Mouse (Mus musculus) midbrain, postnatal 0 days (tissue): ENCODE measurements at regions not wholly inside any gene's neighbourhood (a gene's known extent, or its start where the extent isn't known, plus 50 kb on each side); places are given as distances from the start of the nearest gene placed in this dataset.

Experiments used
- ATAC-seq: fragments of 200-750 bp; cut with Nextera tagmentation; 2 replicates; pipeline ENCODE4 v1.8.0; 2017; ENCODE audit warnings: moderate number of reproducible peaks, mild to moderate bottlenecking, moderate TSS enrichment, moderate library complexity; ENCODE audit not compliant: low FRiP score
- DNase-seq: peaks from one replicate; pipeline ENCODE4 v3.0.0-alpha.2; 2015; ENCODE audit warnings: low spot score
- H3K27ac ChIP-seq: fragments of 300-500 bp; sonication (generic); 2 replicates; pipeline ENCODE4 v1.5.1; 2014; ENCODE audit warnings: low read depth, mild to moderate bottlenecking, low read length, mixed read lengths
- H3K27me3 ChIP-seq: fragments of 300-500 bp; sonication (generic); 2 replicates; pipeline ENCODE4 v1.6.1; 2014; ENCODE audit warnings: low read length, control low read depth, mixed read lengths; ENCODE audit not compliant: insufficient read depth
- H3K36me3 ChIP-seq: fragments of 300-500 bp; sonication (generic); 2 replicates; pipeline ENCODE4 v1.6.1; 2014; ENCODE audit warnings: low read length, control low read depth, mixed read lengths; ENCODE audit not compliant: insufficient read depth
- H3K4me1 ChIP-seq: fragments of 300-500 bp; sonication (generic); 2 replicates; pipeline ENCODE4 v1.6.1; 2014; ENCODE audit warnings: mild to moderate bottlenecking, control low read depth, antibody characterized with exemption, low read length, mixed read lengths; ENCODE audit not compliant: insufficient read depth
- H3K4me2 ChIP-seq: fragments of 300-500 bp; sonication (generic); 2 replicates; pipeline ENCODE4 v1.6.1; 2014; ENCODE audit warnings: low read depth, mild to moderate bottlenecking, low read length, mixed read lengths; ENCODE audit not compliant: poor library complexity, severe bottlenecking
- H3K4me3 ChIP-seq: fragments of 300-500 bp; sonication (generic); 2 replicates; pipeline ENCODE4 v1.5.1; 2014; ENCODE audit warnings: low read depth, mild to moderate bottlenecking, low read length, moderate library complexity
- H3K9ac ChIP-seq: fragments of 300-500 bp; sonication (generic); replicated peaks from 2 replicates; pipeline ENCODE4 v1.6.1; 2014; ENCODE audit warnings: mild to moderate bottlenecking, low read length, moderate library complexity, mixed read lengths; ENCODE audit not compliant: poor library complexity, severe bottlenecking
- H3K9me3 ChIP-seq: fragments of 300-500 bp; sonication (generic); 2 replicates; pipeline ENCODE4 v1.6.1; 2016; ENCODE audit warnings: low read length, control low read depth
- CTCF ChIP-seq: IDR thresholded peaks from 2 replicates; pipeline ENCODE4 v1.5.1; 2016; ENCODE audit warnings: antibody characterized with exemption, mild to moderate bottlenecking
- WGBS: fragments of 180-500 bp; shearing (Covaris S2); extraction: QIAGEN DNeasy Blood & Tissue Kit; methylation state at CpG from one replicate; pipeline ENCODE4 v1.1.7; 2014; 5-methylcytosine and 5-hydroxymethylcytosine counted together

DNA sequence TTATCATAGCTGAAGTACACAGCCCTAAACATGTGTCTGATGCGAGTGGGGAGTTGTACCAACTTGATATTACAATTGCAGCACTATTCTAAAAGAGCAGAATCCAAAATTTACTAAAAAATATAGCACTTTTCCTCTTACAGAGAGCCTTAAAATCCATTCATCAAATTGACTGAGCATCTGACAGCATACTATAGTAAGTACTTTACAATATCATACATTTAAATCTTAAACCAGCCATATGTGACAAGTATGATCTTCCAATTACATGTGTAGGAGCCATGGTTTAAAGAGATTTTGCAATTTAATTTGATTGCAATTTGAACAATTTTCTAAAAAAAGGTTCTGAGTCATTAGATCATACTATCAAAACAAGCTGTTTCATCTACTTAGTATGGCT lies 676.9 kb downstream of the Ipo11 start:
- Histone ChIP-seq H3K27me3 (no peaks in the 10 kb centered on the region), H3K27ac (no peak overlapping the region), H3K9me3 (no peaks in the 10 kb centered on the region), H3K4me3 (no peak overlapping the region), H3K9ac (no peak overlapping the region), H3K4me2 (no peak overlapping the region), H3K4me1 (no peaks in the 10 kb centered on the region), H3K36me3 (no peaks in the 10 kb centered on the region)
- TF ChIP-seq CTCF = no peak
- no peak for ATAC-seq
- DNase-seq = no peak
- 77% methylated on average over 1 of the region's 1 CpGs for WGBS
